Mouse (Mus musculus): ENCODE data around the gene Pou4f2. TPM values are rescaled to one million over a fixed set of nuclear protein-coding genes. Genes with fewer than 3 reads are reported as not detected.

Gene Pou4f2
- total RNA-seq (2021): not detected

GRCm38 (mm10) chr8:78436071-78436651 is at the start of gene Pou4f2:
Gene Pou4f2 (minus strand): TSS chr8:78436645.
- no peak for DNase-seq (ENCODE audit: low spot score)
- intact Hi-C loops (cut with DNase I): no loop called here

DNA sequence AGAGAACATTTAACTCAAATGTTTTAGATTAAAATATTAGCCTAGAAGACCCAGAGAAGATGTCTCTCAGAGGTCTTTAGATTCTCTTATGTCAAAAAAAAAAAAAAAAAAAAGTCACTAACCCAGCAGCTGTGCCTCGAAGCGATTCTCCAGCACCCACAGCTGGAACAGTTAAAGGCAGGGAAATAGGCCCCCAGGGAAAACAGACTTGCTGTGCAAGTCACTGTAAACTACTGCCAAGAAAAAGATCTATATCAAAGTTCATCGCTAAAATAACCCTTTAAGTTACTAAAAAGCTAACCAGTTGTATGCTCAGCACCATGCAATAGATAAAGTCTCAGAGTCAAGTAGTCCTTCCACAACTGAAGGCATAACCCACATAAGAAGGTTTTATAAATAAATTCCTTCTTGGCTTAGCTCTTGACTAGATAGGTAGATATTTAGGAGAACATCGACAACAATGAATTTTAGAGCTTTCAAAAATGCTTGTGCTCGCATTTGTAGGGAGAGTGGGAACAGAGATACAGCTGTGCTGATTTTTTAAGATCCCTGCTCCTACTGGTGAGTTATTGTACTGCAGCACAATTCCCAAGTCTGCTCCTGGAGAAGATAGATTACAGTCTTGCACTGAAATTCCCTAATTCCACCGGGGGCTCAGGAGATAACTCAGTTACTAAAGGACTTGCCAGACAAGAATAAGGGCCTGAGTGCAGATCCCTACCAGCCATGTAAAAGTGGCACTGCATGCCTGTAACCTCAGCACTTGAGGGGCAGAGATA is 40.8 kb upstream of the Pou4f2 start:
- intact Hi-C loops (cut with DNase I): no loop called here
- DNase-seq (ENCODE audit: low spot score): no peak

- DNase-seq (ENCODE audit: low spot score): no peak
- intact Hi-C loops (cut with DNase I): no loop called here
Measured at GRCm38 (mm10) chr8:78467889-78468288, 31.4 kb upstream of the Pou4f2 start.

GRCm38 (mm10) chr8:78463941-78464340 is 27.5 kb upstream of the Pou4f2 start:
- no peak for DNase-seq (ENCODE audit: low spot score)
- intact Hi-C loops (cut with DNase I): no loop called here

DNA sequence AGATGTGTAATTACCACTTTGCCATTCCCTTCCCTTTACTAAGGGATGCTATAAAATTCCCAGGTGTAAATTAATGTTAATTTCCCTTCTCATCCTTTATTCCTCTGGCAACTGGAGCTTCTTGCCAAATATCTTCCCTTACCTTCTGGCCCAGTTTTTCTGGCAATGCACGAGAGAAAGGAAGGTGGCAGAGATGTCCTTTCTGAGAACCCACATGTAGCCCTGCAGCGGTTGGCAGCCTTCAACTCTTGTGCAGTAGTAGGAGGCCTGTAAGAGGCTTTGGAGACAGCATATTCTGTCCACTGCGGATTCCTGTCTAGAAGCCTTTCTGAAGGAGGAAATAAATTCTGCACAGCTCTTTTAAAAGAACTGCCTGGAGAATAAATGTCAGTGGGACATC is 20.0 kb upstream of the Pou4f2 start:
- intact Hi-C loops (cut with DNase I): no loop called here
- no peak for DNase-seq (ENCODE audit: low spot score)

DNA sequence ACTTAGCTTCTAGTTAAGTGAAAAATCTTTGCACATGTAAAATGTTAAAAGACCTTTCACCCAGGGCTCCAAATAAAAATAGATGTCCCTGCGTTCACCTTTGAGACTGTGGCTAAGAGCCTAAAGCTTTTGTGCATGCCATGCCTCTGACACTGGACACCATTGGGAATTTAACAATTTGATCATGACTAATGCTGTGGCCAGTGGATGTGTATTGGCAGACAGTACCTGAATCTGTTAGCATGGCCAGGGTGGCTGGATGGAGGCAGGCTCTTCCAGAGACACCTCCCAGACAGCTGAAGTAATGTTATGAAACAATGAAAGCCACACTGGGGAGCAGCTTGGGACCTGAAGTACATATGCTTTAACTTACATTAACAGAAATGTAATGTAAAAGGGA is 6.3 kb upstream of the Pou4f2 start:
- no peak for DNase-seq (ENCODE audit: low spot score)
- intact Hi-C loops (cut with DNase I): no loop called here

- intact Hi-C loops (cut with DNase I): no loop called here
- DNase-seq (ENCODE audit: low spot score): no peak
Measured at GRCm38 (mm10) chr8:78438121-78438520, 1.7 kb upstream of the Pou4f2 start.

DNA sequence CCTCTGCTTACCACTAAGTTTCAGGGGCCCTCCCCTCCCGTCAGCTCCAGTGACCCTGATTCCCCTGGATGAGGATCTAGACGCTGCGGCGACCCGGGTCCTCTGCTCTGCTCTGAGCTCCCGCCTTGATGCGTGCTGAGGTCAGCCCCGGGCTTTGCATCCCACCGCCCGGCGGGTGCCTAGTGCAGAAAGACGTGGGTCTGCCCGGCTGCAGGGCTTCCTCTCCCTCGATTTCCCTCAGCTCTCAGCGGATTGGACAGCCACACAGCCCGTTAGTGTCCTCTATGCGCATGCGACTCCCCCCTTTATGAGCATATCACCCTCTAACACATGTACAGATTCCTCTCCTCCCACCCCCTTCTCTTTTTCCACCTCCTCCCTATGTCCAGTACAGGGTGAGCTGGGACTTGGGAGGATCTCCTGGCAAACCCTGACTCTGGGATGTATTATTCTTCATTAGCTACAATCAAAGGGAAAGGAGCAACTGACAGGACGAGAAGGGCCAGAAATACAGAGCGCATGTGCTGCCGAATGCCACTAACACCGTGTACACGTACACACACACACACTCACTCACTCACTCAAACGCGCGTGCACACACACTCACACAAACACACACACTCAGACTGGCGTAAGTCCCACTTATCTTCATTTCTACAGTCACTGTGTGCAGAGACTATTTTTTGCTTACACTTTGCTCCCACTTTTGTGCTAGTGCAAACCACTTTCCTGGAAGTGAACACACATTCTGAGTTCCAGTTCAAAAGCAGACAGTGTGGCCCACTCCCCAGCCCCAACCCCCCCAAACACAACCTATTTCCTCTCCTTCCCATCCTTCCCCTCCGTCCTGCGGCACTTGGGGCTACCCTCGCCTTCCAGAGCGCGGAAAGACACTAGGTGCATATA is 948 bp upstream of the Pou4f2 start:
- intact Hi-C loops (cut with DNase I): no loop called here
- no peak for DNase-seq (ENCODE audit: low spot score)

DNA sequence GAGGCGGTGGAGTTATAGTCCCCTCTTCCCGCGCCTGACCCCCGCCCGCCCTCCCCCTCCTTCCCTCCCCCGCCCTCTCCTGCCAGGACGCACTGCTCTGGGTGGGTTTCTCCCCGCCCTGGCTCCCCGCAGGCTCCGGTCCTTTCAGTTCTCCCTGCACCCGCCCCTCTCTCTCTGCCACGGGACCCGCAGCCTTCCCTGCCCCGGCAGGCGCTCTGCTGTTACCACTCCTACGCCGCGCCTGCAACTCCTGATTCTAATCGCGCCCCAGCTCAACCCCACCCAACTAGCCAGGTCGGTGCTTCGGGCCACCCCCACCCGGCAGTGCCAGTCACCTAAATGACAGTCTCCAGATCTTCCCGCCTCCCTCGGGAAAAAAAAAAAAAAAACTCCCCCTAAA is 216 bp upstream of the Pou4f2 start:
- no peak for DNase-seq (ENCODE audit: low spot score)
- intact Hi-C loops (cut with DNase I): no loop called here

- DNase-seq (ENCODE audit: low spot score): no peak
- intact Hi-C loops (cut with DNase I): no loop called here
Measured at GRCm38 (mm10) chr8:78435624-78435960, 853 bp downstream of the Pou4f2 start.

DNA sequence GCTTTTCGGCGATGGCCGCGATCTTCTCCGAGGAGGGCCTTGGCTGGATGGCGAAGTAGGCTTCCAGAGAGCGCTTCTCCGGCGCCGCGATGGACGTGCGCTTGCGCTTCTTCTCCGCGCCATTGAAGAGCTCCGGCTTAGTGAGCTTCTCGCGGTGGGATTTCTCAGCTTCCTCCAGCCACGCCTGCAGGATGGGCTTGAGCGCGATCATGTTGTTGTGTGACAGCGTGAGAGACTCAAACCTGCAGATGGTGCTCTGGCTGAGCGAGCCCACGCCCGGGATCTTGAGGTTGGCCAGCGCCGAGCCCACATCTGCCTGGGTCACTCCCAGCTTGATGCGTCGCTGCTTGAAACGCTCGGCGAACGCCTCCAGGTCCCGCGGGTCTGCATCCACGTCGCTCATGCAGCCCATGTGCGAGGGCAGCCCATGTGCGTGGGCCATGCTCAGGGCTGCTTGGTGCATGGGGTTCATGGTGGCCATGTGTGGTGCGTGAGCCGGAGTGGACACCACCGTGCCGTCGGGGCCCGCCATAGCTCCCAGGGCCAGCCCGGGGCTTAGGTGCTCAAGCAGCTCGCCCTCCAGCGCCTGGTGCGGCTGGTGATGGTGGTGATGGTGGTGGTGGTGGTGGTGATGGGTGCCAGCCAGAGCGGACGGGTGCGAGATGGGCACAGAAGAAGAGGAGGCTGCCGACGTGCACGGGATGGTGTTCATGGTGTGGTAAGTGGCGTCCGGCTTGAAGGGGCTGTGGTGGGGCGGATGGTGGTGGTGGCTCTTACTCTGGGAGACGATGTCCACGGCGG is 1.4 kb downstream of the Pou4f2 start:
- intact Hi-C loops (cut with DNase I): no loop called here
- no peak for DNase-seq (ENCODE audit: low spot score)

DNA sequence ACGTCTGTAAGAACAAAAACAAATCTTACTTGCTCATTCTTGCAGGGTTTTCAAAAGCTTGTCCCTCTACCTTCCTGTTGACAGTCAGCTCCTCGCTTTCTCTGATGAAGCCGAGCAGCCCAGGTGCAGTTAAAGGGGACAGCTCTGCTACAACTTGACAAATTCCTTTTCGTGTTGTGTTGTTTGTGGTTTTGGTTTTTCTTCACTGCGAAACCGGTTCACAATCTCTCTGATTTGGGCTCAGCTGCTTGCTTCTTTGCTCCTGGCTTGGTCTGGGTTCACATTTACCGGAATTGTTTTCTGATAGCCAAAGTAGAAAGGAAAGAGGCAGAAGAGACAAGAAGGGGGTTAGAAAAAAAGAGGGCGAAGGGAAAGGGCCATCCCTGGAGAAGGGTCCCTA is 2.1 kb downstream of the Pou4f2 start:
- no peak for DNase-seq (ENCODE audit: low spot score)

GRCm38 (mm10) chr8:78433318-78433717 is 3.1 kb downstream of the Pou4f2 start:
- intact Hi-C loops (cut with DNase I): no loop called here

More for the DNA sequence above, 2.1 kb downstream of the Pou4f2 start:
- intact Hi-C loops (cut with DNase I): no loop called here

DNA sequence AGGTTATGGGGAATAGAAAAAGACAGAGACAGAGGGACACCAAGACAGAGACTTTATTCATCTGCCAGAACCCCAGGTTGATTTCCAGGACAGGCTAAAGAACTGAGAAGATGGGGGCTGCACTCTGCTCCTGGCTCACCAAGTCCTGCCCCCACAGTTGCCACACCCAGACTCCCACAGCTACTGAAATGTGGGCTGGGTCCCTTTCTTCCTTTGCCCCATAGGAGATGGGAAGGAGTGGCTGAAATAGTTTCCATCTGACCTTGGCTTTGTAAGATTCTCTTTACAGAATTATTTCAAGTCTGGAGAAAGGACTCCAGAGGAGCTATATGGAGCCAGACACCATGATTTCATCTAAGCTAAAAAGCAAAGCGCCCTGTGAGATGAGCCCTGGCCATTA is 4.0 kb downstream of the Pou4f2 start:
- DNase-seq (ENCODE audit: low spot score): no peak
- intact Hi-C loops (cut with DNase I): no loop called here

More at GRCm38 (mm10) chr8:78433318-78433717, 3.1 kb downstream of the Pou4f2 start:
- DNase-seq (ENCODE audit: low spot score): no peak

DNA sequence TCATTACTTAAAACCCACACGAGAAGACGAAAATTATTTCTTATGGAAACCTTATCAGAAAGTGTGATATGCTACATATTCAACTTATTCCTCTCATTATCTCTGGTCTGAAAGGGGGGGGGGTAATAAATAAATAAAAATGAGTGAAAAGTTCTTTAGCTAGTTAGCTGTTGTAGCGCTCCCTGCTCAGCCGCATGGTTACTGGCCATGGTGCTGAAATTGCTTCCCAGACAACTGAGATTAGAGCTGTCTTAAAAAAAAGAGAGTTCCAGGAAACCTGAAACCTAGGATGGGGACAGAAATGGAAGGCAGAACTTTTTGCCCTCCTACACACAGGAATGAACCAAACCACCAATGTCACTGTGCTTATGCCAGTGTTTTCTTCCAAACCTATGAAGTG is 5.1 kb downstream of the Pou4f2 start:
- intact Hi-C loops (cut with DNase I): no loop called here
- no peak for DNase-seq (ENCODE audit: low spot score)

DNA sequence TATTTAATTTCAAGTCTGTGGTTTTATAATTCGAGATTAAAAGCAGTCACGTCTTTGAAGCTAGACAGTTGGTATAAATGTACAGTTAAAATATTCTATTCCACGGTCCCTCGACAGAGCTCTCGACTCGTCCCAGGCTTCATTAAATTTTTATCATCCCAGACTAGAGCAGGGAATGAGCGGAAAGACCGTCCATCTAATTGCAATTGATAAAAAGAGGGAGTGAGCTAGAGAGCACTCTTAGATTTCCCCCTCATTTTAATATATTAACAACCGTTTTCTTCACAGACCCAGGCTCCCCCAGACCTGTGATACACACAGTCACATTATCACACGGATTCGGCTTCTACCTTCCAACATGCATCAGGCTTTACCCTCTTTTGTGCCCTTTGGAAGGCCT is 8.3 kb downstream of the Pou4f2 start:
- no peak for DNase-seq (ENCODE audit: low spot score)
- intact Hi-C loops (cut with DNase I): no loop called here

DNA sequence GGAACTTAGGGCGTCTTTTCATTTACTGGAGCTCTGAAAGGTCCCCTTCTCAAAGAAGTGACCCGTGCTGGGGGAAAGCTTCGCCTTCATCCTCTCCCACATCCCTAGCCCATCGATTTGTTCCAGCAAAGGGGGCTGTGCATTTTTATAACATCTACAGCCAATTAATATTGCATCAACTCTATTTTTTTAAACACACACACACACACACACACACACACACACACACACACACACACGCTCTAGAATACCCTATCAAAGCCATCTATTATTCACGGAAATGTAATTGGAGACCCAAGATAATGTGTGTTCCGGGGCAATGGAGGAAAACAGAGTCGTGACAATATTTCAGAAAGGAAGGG is 8.7 kb downstream of the Pou4f2 start:
- DNase-seq (ENCODE audit: low spot score): no peak
- intact Hi-C loops (cut with DNase I): no loop called here

GRCm38 (mm10) chr8:78426875-78427768 is 9.3 kb downstream of the Pou4f2 start:
- DNase-seq (ENCODE audit: low spot score): no peak
- intact Hi-C loops (cut with DNase I): no loop called here

- DNase-seq (ENCODE audit: low spot score): no peak
- intact Hi-C loops (cut with DNase I): no loop called here
Measured at GRCm38 (mm10) chr8:78426455-78426854, 10.0 kb downstream of the Pou4f2 start.

Data from heart, postnatal 25 days (tissue).